Mouse (Mus musculus) layer of hippocampus, postnatal 10 days (tissue): ENCODE data around the gene Mpnd. TPM values are rescaled to one million over a fixed set of nuclear protein-coding genes. Genes with fewer than 3 reads are reported as not detected.

Source experiments
- DNase-seq, 2 experiments: peaks; one replicate each; pipeline ENCODE4 v3.0.0; 2021; ENCODE audit warnings: low spot score in 2 of 2
- long read RNA-seq: library from polyadenylated mRNA; stranded (forward); transcript quantifications from one replicate; pipeline ENCODE4 v2.0.0, GENCODE M21; 2023
- total RNA-seq, 2 experiments: library from RNA; stranded (reverse); gene quantifications; 2 replicates each; pipeline ENCODE4 v1.2.3; 2021

Mpnd gene
- 100 to 1,000 TPM; 109 to 112 TPM for total RNA-seq
- long read RNA-seq, transcript Mpnd-204 (13 exons, 1,701 nt): major isoform, 101 of 158 reads
- long read RNA-seq, partial matches to known transcripts: 46 of 158 reads
- long read RNA-seq, other reads (novel, unspliced or antisense): 11 of 158 reads

GRCm38 (mm10) chr17:56005415-56006061 lies at the start of gene Mpnd, which contains the start of gene Stap2:
Gene Mpnd, plus strand, starts transcription at chr17:56005711.
Gene Stap2, minus strand, starts transcription at chr17:56005584.
- DNase-seq: no peak

- peak; percentile 63 to 77 for DNase-seq
Measured at GRCm38 (mm10) chr17:55956129-55956528, 49.4 kb upstream of the Mpnd start.

DNA sequence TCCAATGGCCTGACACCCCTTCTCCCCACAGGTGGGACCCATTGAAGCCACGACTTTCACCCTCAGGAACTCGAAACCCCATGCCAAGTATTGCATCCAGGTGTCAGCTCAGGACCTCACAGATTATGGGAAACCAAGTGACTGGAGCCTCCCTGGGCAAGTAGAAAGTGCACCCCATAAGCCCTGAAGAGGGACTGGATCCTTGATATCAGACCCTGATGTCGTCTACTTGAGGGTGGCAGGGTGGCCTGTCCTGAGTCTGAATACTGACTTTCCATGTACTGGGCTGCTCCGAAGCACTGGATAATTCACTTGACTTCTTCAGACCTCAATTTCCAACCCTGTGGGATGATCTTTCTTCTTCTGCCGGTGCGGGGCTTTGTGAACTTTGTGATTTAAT lies 48.9 kb upstream of the Mpnd start:
- peak in 1 of 2 experiments; percentile 35 for DNase-seq

GRCm38 (mm10) chr17:55957168-55957567 lies 48.3 kb upstream of the Mpnd start:
- peak; percentile 76 to 81 for DNase-seq

- peak; percentile 4 to 16 for DNase-seq
Measured at GRCm38 (mm10) chr17:55957726-55958583, 47.6 kb upstream of the Mpnd start.

DNA sequence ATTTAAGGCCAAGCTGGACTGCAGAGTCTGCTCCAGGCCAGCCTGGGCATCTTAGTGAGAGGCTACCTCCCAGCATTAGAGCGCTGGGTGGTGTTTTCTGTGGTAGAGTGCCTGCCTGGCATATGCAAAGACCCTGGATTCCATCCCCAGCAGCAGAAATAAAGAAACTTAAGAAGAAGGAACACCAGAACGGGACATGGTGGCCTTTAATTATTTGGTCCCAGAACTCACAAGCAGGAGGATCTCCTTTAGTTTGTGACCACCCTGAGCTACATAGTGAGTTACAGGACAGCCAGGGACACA lies 47.0 kb upstream of the Mpnd start:
- no peak for DNase-seq

GRCm38 (mm10) chr17:55958918-55959728 lies 46.4 kb upstream of the Mpnd start, which contains the start of gene Yju2:
Gene Yju2, plus strand, starts transcription at chr17:55959099.
- peak; percentile 95 to 96 for DNase-seq

- peak; percentile 5 to 21 for DNase-seq
Measured at GRCm38 (mm10) chr17:55959946-55960740, 45.4 kb upstream of the Mpnd start.

- DNase-seq: peak in 1 of 2 experiments; percentile 3
Measured at GRCm38 (mm10) chr17:55960791-55961190, 44.7 kb upstream of the Mpnd start.

DNA sequence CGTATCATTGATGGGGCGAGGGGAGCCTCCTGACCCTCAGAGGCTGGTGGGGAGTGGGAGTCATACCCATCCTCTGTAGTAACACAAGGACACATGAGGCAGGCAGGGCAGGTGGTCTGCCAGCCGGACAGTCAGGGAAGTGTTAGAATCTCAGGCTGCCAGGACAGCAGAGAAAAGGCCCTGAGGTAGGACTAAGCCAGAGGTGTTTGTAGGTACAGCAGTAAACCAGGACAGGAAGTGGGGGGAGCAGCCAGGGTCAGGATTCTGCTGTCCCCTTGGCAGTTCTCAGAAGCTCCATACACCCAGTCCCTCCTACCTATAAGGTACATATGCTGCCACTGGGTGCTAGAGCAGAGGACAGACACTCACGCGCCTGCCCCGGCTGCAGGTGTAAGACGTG lies 43.9 kb upstream of the Mpnd start:
- DNase-seq: peak in 1 of 2 experiments; percentile 2

GRCm38 (mm10) chr17:55963171-55963570 lies 42.3 kb upstream of the Mpnd start:
- DNase-seq: peak in 1 of 2 experiments; percentile 3

- no peak for DNase-seq
Measured at GRCm38 (mm10) chr17:55964496-55964895, 41.0 kb upstream of the Mpnd start.

GRCm38 (mm10) chr17:55964996-55965395 lies 40.5 kb upstream of the Mpnd start:
- DNase-seq: no peak

DNA sequence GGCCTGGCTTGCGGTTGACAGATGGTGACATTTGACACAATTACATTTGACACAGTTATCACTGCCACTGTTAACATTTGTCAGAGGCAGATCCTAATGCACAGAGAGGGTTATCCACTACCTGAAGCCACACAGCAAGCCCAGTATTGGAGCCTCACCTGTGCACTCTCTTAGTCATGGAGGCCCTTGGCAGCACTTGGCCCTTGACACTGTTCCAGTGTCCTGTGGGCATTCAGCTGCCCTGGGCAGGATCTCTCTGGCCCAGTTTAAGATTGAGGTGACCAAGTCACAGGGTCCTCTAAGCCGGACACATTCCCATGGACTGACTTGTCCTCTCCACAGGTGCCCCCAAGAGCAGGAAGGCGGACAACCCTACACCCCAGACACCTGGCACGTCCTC lies 38.3 kb upstream of the Mpnd start:
- DNase-seq: no peak

DNA sequence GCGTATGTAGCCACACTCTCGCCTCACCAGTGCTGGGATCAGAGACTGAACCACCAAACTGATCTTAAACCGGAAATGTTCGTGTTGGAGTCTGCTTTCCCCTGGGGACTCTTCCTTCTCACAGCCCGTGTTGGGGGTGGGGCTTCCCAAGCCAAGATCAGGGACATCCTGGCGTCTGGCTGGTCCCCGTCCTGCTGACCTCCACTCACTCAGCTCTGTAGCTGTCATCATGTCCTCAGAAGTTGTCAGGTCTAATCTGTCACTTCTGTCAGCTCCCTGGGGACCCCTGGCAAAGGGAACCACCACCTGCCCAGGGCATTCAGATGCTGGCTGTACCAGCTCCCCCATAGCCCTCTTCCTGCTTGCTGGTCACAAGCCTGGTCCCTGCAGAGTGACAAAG lies 37.3 kb upstream of the Mpnd start:
- DNase-seq: no peak

- DNase-seq: peak; percentile 66 to 70
Measured at GRCm38 (mm10) chr17:55969560-55969959, 36.0 kb upstream of the Mpnd start.

- DNase-seq: peak; percentile 59 to 67
Measured at GRCm38 (mm10) chr17:55969966-55970891, 35.3 kb upstream of the Mpnd start, which contains the start of gene Shd. Gene Shd, plus strand, starts transcription at chr17:55970467.

DNA sequence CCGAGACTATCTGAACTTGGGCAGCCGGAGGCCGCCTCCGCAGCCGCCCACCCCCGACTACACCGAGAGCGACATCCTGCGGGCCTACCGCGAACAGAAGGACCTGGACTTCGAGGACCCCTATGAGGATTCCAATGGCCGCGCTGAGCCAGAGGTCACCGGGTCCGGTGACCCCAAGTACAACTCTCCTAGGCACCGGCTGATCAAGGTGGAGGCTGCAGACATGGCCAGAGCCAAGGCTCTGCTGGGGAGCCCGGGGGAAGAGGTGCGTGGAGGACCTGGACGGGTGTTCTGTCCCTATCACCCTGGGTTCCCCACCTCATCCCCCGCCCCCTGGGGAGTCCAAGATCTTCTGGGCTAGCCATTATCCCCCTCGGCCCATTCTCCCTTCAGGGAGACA lies 34.1 kb upstream of the Mpnd start:
- DNase-seq: no peak

DNA sequence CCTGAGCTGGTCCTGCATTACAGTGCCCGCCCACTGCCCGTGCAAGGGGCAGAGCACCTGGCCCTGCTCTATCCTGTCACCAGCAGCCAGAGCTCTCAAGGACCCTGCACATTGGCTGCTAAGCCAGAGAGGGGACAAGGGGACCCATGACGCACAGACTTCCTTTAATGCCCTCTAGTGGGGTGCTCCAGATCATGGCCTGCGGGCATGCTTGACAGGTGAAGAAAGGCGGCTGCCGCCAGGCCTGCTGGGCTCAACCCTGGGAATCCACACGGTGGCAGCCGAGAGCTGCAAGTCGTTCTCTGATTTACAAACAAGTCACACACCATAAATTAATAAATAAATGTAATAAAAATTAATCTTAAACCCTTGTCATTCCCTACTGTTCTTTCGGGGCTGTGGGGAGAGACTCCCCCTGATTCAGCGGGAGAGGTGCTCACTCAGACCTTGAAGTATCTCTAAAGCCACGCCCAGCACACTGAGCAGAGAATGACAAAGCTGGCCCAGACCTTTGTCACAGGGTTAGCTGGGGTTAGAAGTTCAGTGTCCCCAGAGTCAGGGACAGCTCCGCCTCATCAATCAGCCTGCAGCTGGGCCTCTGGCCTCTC lies 29.2 kb upstream of the Mpnd start:
- peak; percentile 83 to 87 for DNase-seq
